Mouse (Mus musculus) heart, embryonic 16.5 days (tissue): ENCODE data around the gene Far2. TPM values are rescaled to one million over a fixed set of nuclear protein-coding genes. Genes with fewer than 3 reads are reported as not detected.

Experiments
- ATAC-seq: fragments of 200-750 bp; cut with Nextera tagmentation; replicated peaks from 2 replicates; pipeline ENCODE4 v1.8.0; 2017; ENCODE audit warnings: moderate number of reproducible peaks; ENCODE audit not compliant: insufficient read depth, low FRiP score; ENCODE audit errors: extremely low read depth
- H3K27ac ChIP-seq: fragments of 300-500 bp; sonication (generic); 2 replicates; pipeline ENCODE4 v1.5.1; 2014; ENCODE audit warnings: mild to moderate bottlenecking, low read length, control low read depth, moderate library complexity
- H3K27me3 ChIP-seq: fragments of 300-500 bp; sonication (generic); 2 replicates; pipeline ENCODE4 v1.6.1; 2014; ENCODE audit warnings: low read length, mixed read lengths; ENCODE audit not compliant: control insufficient read depth, insufficient read depth
- H3K36me3 ChIP-seq: fragments of 300-500 bp; sonication (generic); 2 replicates; pipeline ENCODE4 v1.6.1; 2014; ENCODE audit not compliant: control insufficient read depth, insufficient read depth
- H3K4me1 ChIP-seq: fragments of 300-500 bp; sonication (generic); 2 replicates; pipeline ENCODE4 v1.6.1; 2014; ENCODE audit warnings: low read length, mixed read lengths; ENCODE audit not compliant: control insufficient read depth, insufficient read depth
- H3K4me2 ChIP-seq: fragments of 300-500 bp; sonication (generic); 2 replicates; pipeline ENCODE4 v1.6.1; 2014; ENCODE audit warnings: low read depth, mild to moderate bottlenecking, control low read depth, low read length
- H3K4me3 ChIP-seq: fragments of 300-500 bp; sonication (generic); 2 replicates; pipeline ENCODE4 v1.5.1; 2014; ENCODE audit warnings: mild to moderate bottlenecking, control low read depth, low read length
- H3K9ac ChIP-seq: fragments of 300-500 bp; sonication (generic); 2 replicates; pipeline ENCODE4 v1.6.1; 2014; ENCODE audit warnings: low read length, control low read depth
- H3K9me3 ChIP-seq: fragments of 300-500 bp; sonication (generic); replicated peaks from 2 replicates; pipeline ENCODE4 v1.6.1; 2016; ENCODE audit warnings: low read length; ENCODE audit not compliant: control insufficient read depth
- WGBS: fragments of 180-500 bp; shearing (Covaris S2); extraction: QIAGEN DNeasy Blood & Tissue Kit; methylation state at CpG from one replicate; pipeline ENCODE4 v1.1.7; 2014; 5-methylcytosine and 5-hydroxymethylcytosine counted together
- polyA plus RNA-seq: library from polyadenylated mRNA; unstranded; fragments of >200 nt; fragmentation: Nextera tagmentation; extraction: Ambion mirVana; gene quantifications from 2 replicates; pipeline ENCODE4 v1.2.1, GENCODE M21; 2015

Far2 gene
- polyA plus RNA-seq, 1 experiment from 2014 or later = 1.1 TPM

DNA sequence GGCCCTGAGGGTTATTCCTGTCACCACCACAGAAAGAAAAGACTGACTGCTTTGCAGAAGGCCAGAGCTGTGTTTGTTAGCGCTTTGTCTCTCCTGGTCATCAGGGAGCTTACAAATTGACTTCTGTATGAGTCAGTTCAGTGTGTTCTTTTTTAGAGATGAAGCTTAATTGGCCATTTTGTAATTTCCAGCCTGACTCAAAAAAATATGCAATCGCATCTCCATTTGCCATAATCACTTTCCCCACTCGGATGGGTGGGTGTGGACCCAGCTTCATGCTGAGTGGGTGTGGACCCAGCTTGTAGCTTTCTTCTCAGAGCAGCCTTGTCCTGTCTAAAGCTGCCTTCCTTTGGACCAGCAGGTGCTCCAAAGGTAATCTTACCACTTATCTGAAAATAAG is 26.5 kb downstream of the Far2 start:
- H3K27me3 ChIP-seq = no peaks in the 10 kb centered on the region
- no peak overlapping the region for H3K9ac ChIP-seq
- no peaks in the 10 kb centered on the region for H3K9me3 ChIP-seq
- no peaks in the 10 kb centered on the region for H3K4me1 ChIP-seq
- H3K27ac ChIP-seq = no peak overlapping the region
- no peak overlapping the region for H3K4me2 ChIP-seq
- WGBS = 65% methylated on average over 3 of the region's 3 CpGs
- no peak overlapping the region for H3K4me3 ChIP-seq
- H3K36me3 ChIP-seq = no peaks in the 10 kb centered on the region
- ATAC-seq = no peak

- ATAC-seq = no peak
Measured at GRCm38 (mm10) chr6:148074211-148074864, 27.3 kb downstream of the Far2 start.

GRCm38 (mm10) chr6:148083864-148084263 is 36.8 kb downstream of the Far2 start:
- no peak for ATAC-seq
- Histone ChIP-seq H3K4me3 (no peak overlapping the region), H3K27ac (no peak overlapping the region), H3K9me3 (no peaks in the 10 kb centered on the region), H3K27me3 (no peaks in the 10 kb centered on the region), H3K4me2 (no peak overlapping the region), H3K4me1 (no peaks in the 10 kb centered on the region), H3K9ac (no peak overlapping the region), H3K36me3 (no peaks in the 10 kb centered on the region)
- 79% methylated on average over 2 of the region's 2 CpGs for WGBS

More at GRCm38 (mm10) chr6:148074211-148074864, 27.3 kb downstream of the Far2 start:
- no peak overlapping the region for H3K4me2 ChIP-seq
- H3K4me3 ChIP-seq = no peak overlapping the region
- H3K4me1 ChIP-seq = no peaks in the 10 kb centered on the region
- H3K27ac ChIP-seq = no peak overlapping the region
- H3K36me3 ChIP-seq = no peaks in the 10 kb centered on the region
- H3K27me3 ChIP-seq = no peaks in the 10 kb centered on the region
- no peak overlapping the region for H3K9ac ChIP-seq
- H3K9me3 ChIP-seq = no peaks in the 10 kb centered on the region

GRCm38 (mm10) chr6:148084403-148084802 is 37.3 kb downstream of the Far2 start:
- Histone ChIP-seq H3K4me3 (no peak overlapping the region), H3K4me1 (no peaks in the 10 kb centered on the region), H3K9me3 (no peaks in the 10 kb centered on the region), H3K4me2 (no peak overlapping the region), H3K27me3 (no peaks in the 10 kb centered on the region), H3K27ac (no peak overlapping the region), H3K9ac (no peak overlapping the region), H3K36me3 (no peaks in the 10 kb centered on the region)
- 49% methylated on average over 2 of the region's 2 CpGs for WGBS
- no peak for ATAC-seq

DNA sequence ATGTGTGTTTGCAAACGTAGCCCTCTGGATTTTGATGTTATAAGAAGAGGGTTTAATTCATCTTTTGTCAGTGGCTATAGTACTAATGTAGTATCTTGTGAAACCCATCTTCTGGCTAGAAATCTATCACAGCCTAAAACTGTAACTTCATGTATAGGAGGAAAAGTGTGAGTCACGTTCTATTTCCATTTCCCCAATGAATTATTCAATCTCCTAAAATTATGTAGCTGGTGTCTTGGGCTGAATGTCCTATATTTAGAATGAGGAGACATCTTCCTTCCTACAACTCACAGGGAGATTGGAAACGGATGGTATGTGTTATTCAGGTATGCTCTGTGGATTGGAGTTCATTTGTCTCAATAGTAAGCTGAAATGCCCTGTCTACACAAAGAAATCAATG is 50.0 kb downstream of the Far2 start:
- H3K9ac ChIP-seq = no peak overlapping the region
- no peak for ATAC-seq
- H3K9me3 ChIP-seq = no peaks in the 10 kb centered on the region
- WGBS = 59% methylated on average over 3 of the region's 3 CpGs
- H3K36me3 ChIP-seq = no peaks in the 10 kb centered on the region
- no peak overlapping the region for H3K27ac ChIP-seq
- H3K4me3 ChIP-seq = no peak overlapping the region
- no peak overlapping the region for H3K4me2 ChIP-seq
- H3K4me1 ChIP-seq = no peaks in the 10 kb centered on the region
- no peaks in the 10 kb centered on the region for H3K27me3 ChIP-seq

GRCm38 (mm10) chr6:148101977-148102376 is 54.9 kb downstream of the Far2 start:
- Histone ChIP-seq H3K4me3 (no peak overlapping the region), H3K4me2 (no peak overlapping the region), H3K9ac (no peak overlapping the region), H3K4me1 (no peaks in the 10 kb centered on the region), H3K27me3 (no peaks in the 10 kb centered on the region), H3K27ac (no peak overlapping the region), H3K9me3 (no peaks in the 10 kb centered on the region), H3K36me3 (no peaks in the 10 kb centered on the region)
- no peak for ATAC-seq
- 74% methylated on average over 3 of the region's 3 CpGs for WGBS

- H3K27ac ChIP-seq = no peak overlapping the region
- WGBS = 86% methylated on average over 1 of the region's 1 CpGs
- no peaks in the 10 kb centered on the region for H3K36me3 ChIP-seq
- no peaks in the 10 kb centered on the region for H3K4me1 ChIP-seq
- H3K9me3 ChIP-seq = no peaks in the 10 kb centered on the region
- no peak overlapping the region for H3K9ac ChIP-seq
- H3K27me3 ChIP-seq = no peaks in the 10 kb centered on the region
- no peak overlapping the region for H3K4me2 ChIP-seq
- no peak for ATAC-seq
- no peak overlapping the region for H3K4me3 ChIP-seq
Measured at GRCm38 (mm10) chr6:148102434-148102833, 55.4 kb downstream of the Far2 start.

DNA sequence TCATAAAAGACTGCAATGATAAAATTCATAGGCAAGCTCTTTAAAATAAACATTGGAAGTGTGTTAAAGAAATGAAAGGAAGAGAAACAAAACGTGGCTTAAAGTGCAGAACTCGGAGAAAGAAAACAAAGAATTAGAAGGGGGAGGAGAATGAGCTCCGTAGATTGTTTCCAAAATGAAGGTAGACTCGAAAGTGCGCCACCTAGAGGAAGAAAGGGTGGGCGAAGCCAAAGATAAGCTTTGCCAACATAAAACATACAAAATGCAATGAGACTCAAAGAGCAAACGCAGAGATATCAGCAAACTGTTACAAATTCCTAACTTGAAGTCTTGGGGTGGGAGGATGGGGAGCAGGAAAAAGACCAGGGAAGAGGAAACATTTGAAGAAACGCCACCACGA is 57.2 kb downstream of the Far2 start:
- H3K9ac ChIP-seq = no peak overlapping the region
- no peaks in the 10 kb centered on the region for H3K9me3 ChIP-seq
- no peaks in the 10 kb centered on the region for H3K36me3 ChIP-seq
- H3K4me1 ChIP-seq = no peaks in the 10 kb centered on the region
- H3K27ac ChIP-seq = no peak overlapping the region
- no peak overlapping the region for H3K4me3 ChIP-seq
- ATAC-seq = no peak
- H3K27me3 ChIP-seq = no peaks in the 10 kb centered on the region
- 36% methylated on average over 9 of the region's 9 CpGs for WGBS
- H3K4me2 ChIP-seq = no peak overlapping the region

DNA sequence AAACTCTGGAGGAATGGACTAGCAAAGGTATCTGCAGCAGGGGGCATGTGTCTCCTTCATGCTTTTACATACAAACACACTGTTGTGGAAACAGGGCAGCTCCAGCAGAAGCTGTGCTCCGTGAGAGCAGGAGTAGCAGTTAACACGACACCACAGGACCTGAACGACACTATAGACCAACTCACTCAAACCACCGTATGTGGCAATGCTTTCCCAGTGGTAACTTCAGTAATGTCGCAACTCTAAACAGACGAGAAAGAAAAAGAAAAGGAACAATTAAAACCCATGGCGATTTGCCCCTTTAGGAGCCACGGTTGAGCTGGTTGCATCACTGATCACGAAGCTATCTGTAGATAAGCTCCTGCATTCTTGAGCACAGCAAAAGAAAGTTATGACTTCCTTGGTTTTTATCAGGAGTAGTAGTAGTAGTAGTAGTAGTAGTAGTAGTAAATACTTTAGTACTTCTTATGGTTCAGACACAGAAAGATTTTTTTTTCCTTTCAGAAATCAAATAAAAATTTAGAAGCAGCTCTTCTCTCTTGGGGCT is 58.7 kb downstream of the Far2 start:
- ATAC-seq = no peak
- Histone ChIP-seq H3K4me3 (no peak overlapping the region), H3K36me3 (no peaks in the 10 kb centered on the region), H3K27me3 (no peaks in the 10 kb centered on the region), H3K4me2 (no peak overlapping the region), H3K9ac (no peak overlapping the region), H3K27ac (no peak overlapping the region), H3K4me1 (no peaks in the 10 kb centered on the region), H3K9me3 (no peaks in the 10 kb centered on the region)
- WGBS = 62% methylated on average over 9 of the region's 9 CpGs
